Mouse (Mus musculus): ENCODE data around the gene Ccl1.

DNA sequence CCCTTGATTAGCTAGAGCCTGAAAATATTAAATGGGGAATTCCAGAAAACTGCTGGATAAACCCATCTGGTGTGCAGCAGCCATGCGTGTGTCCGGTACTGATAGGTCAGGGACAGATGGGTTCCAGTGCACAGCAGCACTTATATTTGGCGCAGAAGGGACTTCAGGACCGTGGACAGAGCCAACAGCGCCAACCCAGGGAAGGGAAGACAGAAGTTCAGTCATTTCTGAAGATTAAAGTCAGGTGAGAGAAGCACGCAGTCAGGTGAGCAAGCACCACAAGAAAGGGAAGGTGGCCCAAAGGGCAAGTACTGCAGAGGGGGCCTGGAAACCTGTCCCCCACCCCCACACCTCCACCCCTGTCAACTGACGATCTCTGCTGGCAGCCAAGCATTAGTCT is 7.7 kb upstream of the Ccl1 start:
- TF ChIP-seq CTCF (IDR thresholded peaks at IDR 0.05; ENCODE audit: insufficient read depth, low read depth, low read length) (no peak), POLR2A (IDR thresholded peaks at IDR 0.05; ENCODE audit: insufficient read depth, low read depth, low read length) (no peak)

All from olfactory bulb, adult 2 months (tissue).